Mouse (Mus musculus): ENCODE data around the gene Dlgap1.

Gene Dlgap1

DNA sequence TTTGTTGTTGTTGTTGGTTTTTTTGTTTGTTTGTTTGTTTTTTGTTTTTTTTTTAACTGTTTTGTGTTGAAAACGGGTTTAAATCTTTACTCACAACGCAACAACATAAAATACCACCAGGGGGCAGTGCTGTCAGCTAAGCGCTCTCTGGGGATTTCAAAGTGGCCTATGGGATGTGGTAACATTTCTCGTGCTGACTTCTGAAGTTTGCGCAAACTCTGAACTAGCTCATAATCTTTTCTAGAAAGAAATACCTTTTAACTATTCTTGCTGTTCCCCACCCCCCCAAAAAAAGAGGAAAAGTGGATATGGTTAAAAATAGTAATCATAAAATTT lies 461.5 kb downstream of the Dlgap1 start:
- in situ Hi-C loops (cut with MboI; ENCODE audit: low pct_unique_long_range_greater_than_20kb in 1 of 2, low sequenced_read_pairs in 2 of 2, unreplicated experiment in 1 of 2), result no loop called here

GRCm38 (mm10) chr17:70432834-70433233 lies 464.0 kb downstream of the Dlgap1 start:
- in situ Hi-C loops (cut with MboI; ENCODE audit: low pct_unique_long_range_greater_than_20kb in 1 of 2, low sequenced_read_pairs in 2 of 2, unreplicated experiment in 1 of 2), result no loop called here

DNA sequence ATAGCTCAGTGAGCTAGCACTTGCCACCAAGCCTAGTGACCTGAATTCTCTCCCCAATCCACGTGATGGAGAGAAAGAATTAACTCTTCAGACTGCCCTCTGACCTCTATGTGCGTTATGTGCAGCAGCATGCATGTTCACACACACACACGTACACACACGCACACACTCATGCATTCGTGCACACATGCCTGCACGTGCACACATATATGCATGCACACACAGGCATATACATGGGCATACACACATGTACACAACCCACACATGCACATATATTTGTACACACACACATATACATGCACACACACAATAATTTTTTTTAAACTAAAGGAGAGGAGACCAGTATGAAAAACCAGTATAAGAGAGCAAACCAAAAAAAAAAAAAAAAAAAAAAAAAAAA lies 465.7 kb downstream of the Dlgap1 start:
- in situ Hi-C loops (cut with MboI; ENCODE audit: low pct_unique_long_range_greater_than_20kb in 1 of 2, low sequenced_read_pairs in 2 of 2, unreplicated experiment in 1 of 2), result no loop called here

GRCm38 (mm10) chr17:70435612-70436011 lies 466.7 kb downstream of the Dlgap1 start:
- in situ Hi-C loops (cut with MboI; ENCODE audit: low pct_unique_long_range_greater_than_20kb in 1 of 2, low sequenced_read_pairs in 2 of 2, unreplicated experiment in 1 of 2), result no loop called here

DNA sequence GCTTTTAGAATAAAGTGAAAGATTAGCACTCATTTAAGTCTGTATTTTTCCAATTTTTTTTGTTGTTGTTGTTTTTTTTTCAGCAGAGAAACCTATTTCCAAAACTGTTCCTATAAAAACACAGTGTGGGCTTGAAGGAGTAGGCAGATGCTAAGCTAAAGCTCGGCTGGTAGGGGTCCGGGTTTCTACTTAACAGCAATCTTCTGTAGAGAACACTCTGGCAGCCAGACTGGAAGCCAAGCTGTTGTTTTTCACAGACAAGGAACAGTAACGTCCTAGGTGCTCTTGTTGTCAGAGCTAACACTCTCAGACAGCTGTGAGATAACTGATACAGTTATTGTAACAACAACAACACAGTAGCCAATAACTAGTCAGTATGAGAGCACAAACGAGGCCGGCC lies 468.4 kb downstream of the Dlgap1 start:
- in situ Hi-C loops (cut with MboI; ENCODE audit: low pct_unique_long_range_greater_than_20kb in 1 of 2, low sequenced_read_pairs in 2 of 2, unreplicated experiment in 1 of 2), result no loop called here

DNA sequence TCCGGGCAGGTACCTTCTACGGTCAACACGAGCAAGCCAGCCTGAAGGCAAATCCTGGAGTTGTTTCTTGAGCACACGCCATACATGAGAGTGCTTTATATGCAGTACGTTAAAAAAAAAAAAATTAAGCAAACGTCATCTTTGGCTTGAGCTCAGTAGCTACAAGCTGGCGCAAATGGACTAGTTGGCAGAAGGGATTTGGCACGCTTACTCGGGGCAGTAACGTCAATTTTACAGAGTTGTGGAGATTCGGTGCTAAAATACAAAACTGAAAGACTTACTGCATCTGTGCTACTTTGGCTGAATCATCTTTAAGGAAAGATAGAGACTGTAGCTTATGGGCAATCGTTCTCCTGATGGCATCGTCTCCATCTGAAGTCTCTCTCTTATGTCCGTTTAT lies 474.1 kb downstream of the Dlgap1 start:
- in situ Hi-C loops (cut with MboI; ENCODE audit: low pct_unique_long_range_greater_than_20kb in 1 of 2, low sequenced_read_pairs in 2 of 2, unreplicated experiment in 1 of 2), result no loop called here

DNA sequence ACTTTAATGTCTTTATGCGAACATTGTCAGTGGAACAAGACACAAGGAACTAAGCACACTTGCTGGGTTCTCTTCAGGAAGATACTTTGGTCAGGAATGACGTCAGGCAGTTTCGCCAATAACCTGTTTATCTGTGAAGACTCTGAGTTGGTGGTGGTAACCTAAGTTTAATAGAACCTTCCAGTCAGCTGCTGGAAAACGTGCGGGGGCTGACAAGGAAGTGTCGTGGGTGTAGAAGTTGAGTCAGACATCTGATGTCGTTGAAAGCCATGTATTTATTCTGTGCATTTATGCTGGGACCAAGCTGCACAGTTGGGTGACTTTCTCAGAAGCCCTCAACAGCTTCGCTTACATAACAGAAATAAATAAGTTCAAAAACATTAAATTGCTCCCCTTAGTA lies 477.6 kb downstream of the Dlgap1 start:
- in situ Hi-C loops (cut with MboI; ENCODE audit: low pct_unique_long_range_greater_than_20kb in 1 of 2, low sequenced_read_pairs in 2 of 2, unreplicated experiment in 1 of 2), result no loop called here

DNA sequence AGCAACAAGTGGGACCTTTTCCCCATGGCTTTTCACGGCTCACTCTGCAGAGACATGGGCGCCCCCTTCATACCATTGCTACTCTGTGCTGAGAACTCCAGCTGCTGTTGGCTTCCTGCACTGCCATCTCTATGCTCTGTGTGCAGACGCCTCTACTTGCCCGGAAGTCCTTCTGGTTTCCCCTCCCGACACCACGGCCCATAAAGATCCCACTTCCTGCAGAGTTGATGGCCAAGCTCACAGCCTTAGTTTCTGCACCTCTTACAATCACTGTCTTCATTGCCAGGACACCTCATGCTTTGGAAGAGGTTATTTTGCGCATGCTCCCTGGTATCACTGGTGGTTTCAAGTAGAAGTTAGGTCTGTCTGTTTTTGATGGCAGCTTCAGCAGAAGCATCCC lies 486.2 kb downstream of the Dlgap1 start:
- in situ Hi-C loops (cut with MboI; ENCODE audit: low pct_unique_long_range_greater_than_20kb in 1 of 2, low sequenced_read_pairs in 2 of 2, unreplicated experiment in 1 of 2), result no loop called here

- in situ Hi-C loops (cut with MboI; ENCODE audit: low pct_unique_long_range_greater_than_20kb in 1 of 2, low sequenced_read_pairs in 2 of 2, unreplicated experiment in 1 of 2), result no loop called here
Measured at GRCm38 (mm10) chr17:70457103-70457502, 488.2 kb downstream of the Dlgap1 start.

GRCm38 (mm10) chr17:70462231-70462630 lies 493.4 kb downstream of the Dlgap1 start:
- in situ Hi-C loops (cut with MboI; ENCODE audit: low pct_unique_long_range_greater_than_20kb in 1 of 2, low sequenced_read_pairs in 2 of 2, unreplicated experiment in 1 of 2), result no loop called here

- in situ Hi-C loops (cut with MboI; ENCODE audit: low pct_unique_long_range_greater_than_20kb in 1 of 2, low sequenced_read_pairs in 2 of 2, unreplicated experiment in 1 of 2), result no loop called here
Measured at GRCm38 (mm10) chr17:70462771-70463491, 494.1 kb downstream of the Dlgap1 start.

DNA sequence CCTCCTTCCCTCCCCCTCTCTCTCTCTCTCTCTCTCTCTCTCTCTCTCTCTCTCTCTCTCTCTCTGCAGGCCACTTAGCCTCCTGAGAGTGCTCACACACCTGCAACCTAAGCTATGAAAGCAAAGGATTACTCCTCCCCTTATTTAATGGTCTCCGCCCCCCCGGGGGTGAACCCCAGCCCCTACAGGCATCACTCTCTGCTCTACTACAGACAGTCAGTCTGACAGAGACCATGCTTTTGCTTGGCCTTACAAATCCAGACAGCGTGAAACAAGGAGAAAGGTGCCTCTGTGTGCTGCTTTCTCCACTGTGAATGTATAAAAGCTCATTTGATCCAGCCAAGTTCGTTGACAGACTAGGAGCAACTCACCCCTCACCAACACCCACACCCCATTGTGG lies 497.5 kb downstream of the Dlgap1 start:
- in situ Hi-C loops (cut with MboI; ENCODE audit: low pct_unique_long_range_greater_than_20kb in 1 of 2, low sequenced_read_pairs in 2 of 2, unreplicated experiment in 1 of 2), result no loop called here

DNA sequence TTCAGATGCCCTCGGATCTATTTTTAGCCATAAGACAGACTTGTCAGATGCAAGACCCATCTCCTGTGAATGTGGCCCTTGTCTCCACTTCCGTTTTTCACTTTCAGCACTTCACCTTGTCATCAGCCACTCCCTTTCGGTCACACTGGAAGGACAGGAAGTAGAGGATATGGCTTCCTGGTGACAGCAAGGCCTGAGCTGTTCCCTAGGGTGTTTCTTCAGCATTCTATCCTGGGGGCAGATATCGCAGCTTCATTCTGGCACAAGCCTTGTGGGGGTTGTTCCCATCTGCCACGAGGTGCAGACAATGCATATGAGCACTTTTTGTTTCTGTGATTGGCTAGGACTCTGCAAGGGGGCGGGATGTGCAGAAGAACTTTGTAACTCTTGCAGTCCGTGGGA lies 502.1 kb downstream of the Dlgap1 start:
- in situ Hi-C loops (cut with MboI; ENCODE audit: low pct_unique_long_range_greater_than_20kb in 1 of 2, low sequenced_read_pairs in 2 of 2, unreplicated experiment in 1 of 2), result no loop called here

DNA sequence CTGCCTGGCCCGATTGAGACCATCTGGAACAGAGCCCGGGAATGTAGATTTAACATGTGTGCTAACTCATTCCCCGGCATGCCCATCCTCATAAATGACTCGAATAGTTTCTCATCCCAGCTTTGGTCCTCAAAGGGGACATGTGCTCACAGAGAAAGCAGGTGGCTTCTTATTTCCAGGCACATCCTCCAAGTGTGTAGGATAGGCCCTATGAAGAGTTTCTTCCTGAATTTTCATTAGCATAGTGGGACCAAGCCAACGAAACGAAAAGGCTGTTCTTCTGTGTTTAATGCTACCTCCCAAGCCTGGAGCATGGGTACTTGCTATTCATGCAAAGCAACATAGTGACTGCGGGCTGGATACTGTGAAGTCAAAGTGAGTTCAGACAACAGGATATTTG lies 503.3 kb downstream of the Dlgap1 start:
- in situ Hi-C loops (cut with MboI; ENCODE audit: low pct_unique_long_range_greater_than_20kb in 1 of 2, low sequenced_read_pairs in 2 of 2, unreplicated experiment in 1 of 2), result no loop called here

- in situ Hi-C loops (cut with MboI; ENCODE audit: low pct_unique_long_range_greater_than_20kb in 1 of 2, low sequenced_read_pairs in 2 of 2, unreplicated experiment in 1 of 2), result no loop called here
Measured at GRCm38 (mm10) chr17:70473871-70474270, 505.0 kb downstream of the Dlgap1 start.

- in situ Hi-C loops (cut with MboI; ENCODE audit: low pct_unique_long_range_greater_than_20kb in 1 of 2, low sequenced_read_pairs in 2 of 2, unreplicated experiment in 1 of 2), result no loop called here
Measured at GRCm38 (mm10) chr17:70483716-70484115, 514.8 kb downstream of the Dlgap1 start.

- in situ Hi-C loops (cut with MboI; ENCODE audit: low pct_unique_long_range_greater_than_20kb in 1 of 2, low sequenced_read_pairs in 2 of 2, unreplicated experiment in 1 of 2), result no loop called here
Measured at GRCm38 (mm10) chr17:70485668-70486067, 516.8 kb downstream of the Dlgap1 start.

GRCm38 (mm10) chr17:70486259-70486658 lies 517.4 kb downstream of the Dlgap1 start:
- in situ Hi-C loops (cut with MboI; ENCODE audit: low pct_unique_long_range_greater_than_20kb in 1 of 2, low sequenced_read_pairs in 2 of 2, unreplicated experiment in 1 of 2), result no loop called here

- in situ Hi-C loops (cut with MboI; ENCODE audit: low pct_unique_long_range_greater_than_20kb in 1 of 2, low sequenced_read_pairs in 2 of 2, unreplicated experiment in 1 of 2), result no loop called here
Measured at GRCm38 (mm10) chr17:70486831-70487230, 518.0 kb downstream of the Dlgap1 start.

GRCm38 (mm10) chr17:70488784-70489265 lies 520.0 kb downstream of the Dlgap1 start:
- in situ Hi-C loops (cut with MboI; ENCODE audit: low pct_unique_long_range_greater_than_20kb in 1 of 2, low sequenced_read_pairs in 2 of 2, unreplicated experiment in 1 of 2), result no loop called here

GRCm38 (mm10) chr17:70491575-70491974 lies 522.7 kb downstream of the Dlgap1 start:
- in situ Hi-C loops (cut with MboI; ENCODE audit: low pct_unique_long_range_greater_than_20kb in 1 of 2, low sequenced_read_pairs in 2 of 2, unreplicated experiment in 1 of 2), result no loop called here
